Mouse (Mus musculus): ENCODE data around the gene D930020B18Rik.

D930020B18Rik gene

DNA sequence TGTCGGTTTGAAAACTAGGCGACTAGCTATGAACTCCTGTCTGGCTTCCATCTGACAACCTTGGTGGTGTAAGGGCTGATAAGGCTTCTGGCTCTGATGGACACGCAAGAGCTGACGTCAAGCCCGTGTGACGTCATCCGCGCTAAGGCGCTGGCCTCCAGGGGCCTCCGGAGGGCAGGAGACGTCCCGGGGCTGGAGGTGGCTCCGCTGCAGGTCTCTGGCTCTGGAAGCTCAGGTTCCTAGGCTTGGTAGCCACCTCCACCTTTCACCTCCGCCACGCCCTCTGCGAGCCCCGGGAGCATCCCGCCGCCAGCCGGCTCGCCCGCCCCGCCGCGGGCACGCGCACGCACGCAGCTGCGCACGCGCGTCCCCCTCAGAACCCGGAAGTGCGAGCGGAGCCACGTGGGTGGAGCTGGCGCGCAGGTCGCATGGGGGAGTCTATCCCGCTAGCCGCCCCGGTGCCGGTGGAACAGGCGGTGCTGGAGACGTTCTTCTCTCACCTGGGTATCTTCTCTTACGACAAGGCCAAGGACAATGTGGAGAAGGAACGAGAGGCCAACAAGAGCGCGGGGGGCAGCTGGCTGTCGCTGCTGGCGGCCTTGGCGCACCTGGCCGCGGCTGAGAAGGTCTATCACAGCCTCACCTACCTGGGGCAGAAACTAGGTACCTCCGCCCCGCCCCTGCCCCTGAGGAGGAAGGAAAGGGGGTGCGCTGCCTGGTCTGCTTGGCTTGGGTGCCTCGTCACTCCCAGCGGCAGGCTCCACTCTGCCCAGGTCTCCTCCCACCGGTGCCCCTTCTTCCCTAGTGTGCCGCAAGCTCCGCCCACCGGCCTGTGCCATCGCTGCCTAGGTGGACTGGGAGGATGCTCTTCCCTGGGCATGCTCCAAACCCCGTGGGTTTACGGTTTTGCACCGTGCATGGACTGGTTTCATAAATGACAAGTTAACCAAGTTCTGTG lies 98.4 kb downstream of the D930020B18Rik start, which contains the start of gene BC048403:
Gene BC048403, plus strand, starts transcription at position 390 of the 958 bp plus-strand sequence.
- in situ Hi-C loops (cut with MboI; ENCODE audit: low pct_unique_long_range_greater_than_20kb in 1 of 2, low sequenced_read_pairs in 2 of 2, unreplicated experiment in 1 of 2): no loop called here

DNA sequence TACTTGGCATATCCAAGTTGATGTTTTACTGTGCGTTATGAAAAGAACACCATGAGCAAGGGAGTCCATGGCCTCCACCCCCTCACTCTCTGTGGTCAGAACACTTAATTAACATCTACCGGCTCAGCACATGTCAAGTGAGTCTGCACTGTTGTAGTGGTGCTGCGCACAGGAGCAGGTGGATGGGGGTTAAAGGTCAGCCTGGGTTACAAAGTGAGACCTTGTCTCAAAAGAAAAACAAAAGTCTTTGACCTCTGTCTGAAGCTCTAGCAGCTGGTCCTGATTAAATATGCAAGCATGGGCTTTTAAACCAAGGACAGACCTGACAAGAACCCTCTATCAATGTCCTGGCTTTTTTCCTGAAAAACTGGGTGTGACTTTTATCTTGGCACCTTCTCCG lies 100.9 kb downstream of the D930020B18Rik start:
- in situ Hi-C loops (cut with MboI; ENCODE audit: low pct_unique_long_range_greater_than_20kb in 1 of 2, low sequenced_read_pairs in 2 of 2, unreplicated experiment in 1 of 2): no loop called here
